Mouse (Mus musculus) T-helper 1 cell (primary cell): ENCODE data around the gene Rapgef1.

ENCODE experiments used
- in situ Hi-C: fragments of 300-600 bp; cut with MboI, MseI; formaldehyde crosslinking; loops from one replicate; pipeline ENCODE4 v1.15.1; 2025; ENCODE audit warnings: high pct_unique_total_duplicates

Rapgef1 gene

GRCm38 (mm10) chr2:29669711-29670110, 50.2 kb downstream of the Rapgef1 start:
- in situ Hi-C loops = loop anchor here (5.0 kb wide), 1 partner anchor 42 kb away; no protein-coding TSS in a partner anchor

- in situ Hi-C loops = no loop called here
Observed at GRCm38 (mm10) chr2:29670231-29670991, 50.9 kb downstream of the Rapgef1 start.

DNA sequence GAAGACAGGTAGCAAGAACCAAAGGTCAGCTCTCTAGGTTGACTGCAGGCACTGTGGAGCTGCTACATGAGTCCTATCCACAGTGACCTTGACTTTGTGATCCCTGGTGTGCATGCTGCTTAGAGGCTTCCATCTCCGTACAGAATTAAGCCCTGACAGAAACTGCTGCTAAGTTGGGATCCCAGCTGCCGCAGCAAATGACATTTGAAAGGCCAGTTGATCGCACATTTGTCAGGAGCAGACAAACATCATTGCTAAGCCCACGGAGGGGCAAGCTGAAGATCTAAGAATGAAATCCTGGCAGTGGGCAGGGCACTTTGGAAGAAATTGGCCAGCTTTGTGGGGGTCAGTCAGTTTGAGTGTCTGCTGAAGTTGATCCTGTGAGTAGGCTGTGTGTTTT, 51.9 kb downstream of the Rapgef1 start:
- in situ Hi-C loops = no loop called here

DNA sequence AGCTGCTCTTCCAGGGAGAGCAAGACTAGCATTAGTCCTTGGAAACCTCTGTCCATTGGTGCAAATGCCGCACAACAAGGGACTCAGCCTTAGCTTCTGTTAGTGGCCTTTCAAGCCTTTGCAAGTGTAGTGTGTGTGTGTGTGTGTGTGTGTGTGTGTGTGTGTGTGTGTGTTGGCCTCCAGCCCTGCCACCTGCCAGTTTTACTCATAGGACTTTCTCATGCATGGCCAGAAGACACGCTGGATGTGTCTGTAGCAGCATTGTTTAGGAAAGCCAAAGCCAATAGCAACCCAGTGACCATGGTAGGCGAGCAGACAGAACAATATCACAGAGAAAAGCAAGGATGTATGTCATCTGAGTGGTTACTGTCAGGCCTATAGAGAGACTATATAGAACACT, 52.3 kb downstream of the Rapgef1 start:
- in situ Hi-C loops = no loop called here

DNA sequence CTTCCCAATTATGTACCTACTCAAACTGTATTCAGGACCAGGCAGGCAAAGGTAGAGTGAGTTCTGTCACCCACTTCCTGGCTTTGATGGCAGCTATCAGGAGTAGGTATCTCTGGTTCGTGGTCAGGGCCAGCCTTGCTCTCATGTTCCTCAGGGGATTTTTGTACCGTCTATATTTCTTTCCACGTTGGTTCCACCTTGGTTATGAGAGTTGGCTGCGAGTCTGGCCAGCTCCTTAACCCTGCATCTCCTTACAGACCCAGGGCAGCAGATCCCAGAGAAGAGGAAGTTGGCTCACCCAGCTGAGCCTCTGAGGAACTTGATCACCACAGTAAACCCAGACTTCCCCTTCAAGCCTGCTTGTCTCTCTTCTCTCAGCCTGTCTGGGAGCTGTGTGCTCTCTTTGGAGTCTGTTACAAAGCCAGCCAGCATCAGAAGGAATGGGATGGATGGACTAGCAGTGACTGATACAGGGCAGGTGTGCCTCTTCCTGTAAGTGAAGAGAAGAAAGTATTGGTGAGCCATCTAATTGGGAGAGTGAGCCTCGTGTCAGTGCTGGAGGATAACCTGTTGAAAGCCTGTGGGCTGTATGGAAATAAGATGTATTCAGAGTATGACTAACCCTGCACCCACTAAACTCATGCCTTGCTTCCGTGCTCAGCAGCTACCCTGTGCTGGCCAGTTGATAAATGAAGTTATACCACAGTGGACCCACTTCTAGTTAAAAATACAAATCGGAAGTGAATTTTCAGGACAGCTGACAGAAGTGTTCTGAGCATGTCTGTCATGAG, 53.4 kb downstream of the Rapgef1 start:
- in situ Hi-C loops = no loop called here

- in situ Hi-C loops = no loop called here
Observed at GRCm38 (mm10) chr2:29674087-29674486, 54.6 kb downstream of the Rapgef1 start.

DNA sequence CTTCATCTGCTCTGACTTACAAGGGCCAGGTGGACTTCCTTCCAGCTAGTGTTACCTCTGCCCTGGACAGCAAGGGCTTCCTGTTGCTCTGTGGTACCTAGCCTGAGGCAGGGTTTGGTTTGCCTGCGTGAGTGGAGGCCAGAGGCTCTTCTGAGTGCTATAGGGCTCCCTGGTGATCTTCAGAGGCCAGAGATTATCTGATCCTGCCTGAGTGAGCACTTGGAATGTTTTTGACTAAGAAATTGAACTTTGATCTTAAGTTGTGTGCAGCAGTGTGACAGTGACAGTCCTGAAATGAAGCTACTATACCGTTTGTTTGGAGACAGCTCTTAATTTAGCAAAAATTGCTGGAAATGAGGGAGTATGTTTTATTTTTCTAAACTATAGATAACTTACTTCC, 55.0 kb downstream of the Rapgef1 start:
- in situ Hi-C loops = no loop called here

- in situ Hi-C loops = no loop called here
Observed at GRCm38 (mm10) chr2:29675846-29676245, 56.3 kb downstream of the Rapgef1 start.

DNA sequence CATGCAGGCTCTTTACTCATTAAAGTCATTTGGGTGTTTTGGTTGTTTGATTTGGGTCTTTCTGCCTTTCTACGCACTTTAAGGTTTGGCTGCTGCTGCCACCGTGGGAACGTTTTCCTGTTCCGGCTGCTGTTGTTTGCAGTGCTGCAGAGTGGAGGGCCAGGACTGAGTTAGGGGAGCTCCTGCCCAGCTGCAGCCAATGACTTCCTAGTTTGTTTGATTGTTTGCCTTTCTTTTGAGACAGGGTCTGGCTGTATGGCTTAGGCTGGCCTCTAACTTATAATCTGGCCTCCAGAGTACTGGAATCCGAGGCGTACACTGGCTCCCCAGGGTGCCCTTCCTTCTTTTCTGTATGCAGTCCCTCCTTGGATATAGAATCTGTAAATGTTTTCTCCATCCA, 57.0 kb downstream of the Rapgef1 start:
- in situ Hi-C loops = no loop called here

DNA sequence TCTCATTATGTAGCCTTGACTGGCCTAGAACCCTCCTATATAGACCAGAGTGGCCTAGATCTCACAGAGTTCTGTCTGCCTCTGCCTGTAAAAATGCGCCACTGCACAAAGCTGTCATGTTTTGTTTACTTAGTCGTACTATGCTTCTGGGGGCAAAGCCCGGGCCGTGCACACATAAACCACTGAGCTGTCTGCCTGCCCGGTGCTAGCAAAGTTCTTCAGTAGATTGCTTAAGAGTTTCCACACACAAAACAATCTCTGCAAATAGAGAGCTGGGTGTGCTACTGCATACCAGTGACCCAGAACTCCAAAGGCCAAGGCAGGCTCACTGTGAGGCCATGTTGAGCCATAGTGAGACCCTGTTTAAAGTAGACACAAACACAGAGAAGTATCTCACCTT, 58.3 kb downstream of the Rapgef1 start:
- in situ Hi-C loops = no loop called here

- in situ Hi-C loops = no loop called here
Observed at GRCm38 (mm10) chr2:29678524-29678923, 59.0 kb downstream of the Rapgef1 start.

- in situ Hi-C loops = no loop called here
Observed at GRCm38 (mm10) chr2:29679710-29680584, 60.4 kb downstream of the Rapgef1 start.

DNA sequence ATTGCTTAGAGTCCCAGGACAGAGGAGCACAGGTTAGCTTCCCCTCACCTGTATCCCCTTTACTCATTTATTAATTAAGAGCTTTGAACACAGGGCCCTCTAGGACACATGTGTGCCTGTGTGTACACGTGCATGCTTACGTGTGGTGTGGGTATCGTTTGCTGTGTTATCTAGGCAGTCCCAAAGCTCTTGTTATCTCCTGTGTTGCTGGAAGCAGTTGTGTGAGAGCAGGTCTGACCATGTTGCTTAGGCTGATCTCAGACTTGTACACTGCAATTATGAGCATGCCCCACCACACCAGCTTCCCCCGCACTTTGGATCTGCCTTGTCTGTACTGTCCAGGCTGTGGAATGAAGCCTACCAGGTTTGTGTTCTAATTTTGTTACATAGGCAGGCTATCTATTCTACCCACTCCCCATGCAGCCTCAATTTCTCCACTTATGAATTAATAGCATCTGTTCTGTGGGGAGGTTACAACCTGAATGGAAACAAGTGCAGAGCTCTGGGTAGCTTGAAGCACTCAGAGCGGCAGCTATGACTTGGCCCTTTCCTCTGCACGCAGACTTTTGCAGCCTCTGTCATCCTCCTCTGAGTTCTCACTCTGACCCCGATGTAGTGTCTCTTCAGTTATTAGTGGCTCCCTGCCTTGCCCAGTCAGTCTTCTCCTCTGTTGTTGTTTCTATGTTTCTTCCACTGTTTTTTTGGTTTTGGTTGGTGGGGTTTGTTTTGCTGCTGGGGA, 63.9 kb downstream of the Rapgef1 start:
- in situ Hi-C loops = no loop called here

- in situ Hi-C loops = no loop called here
Observed at GRCm38 (mm10) chr2:29684498-29684897, 65.0 kb downstream of the Rapgef1 start.

DNA sequence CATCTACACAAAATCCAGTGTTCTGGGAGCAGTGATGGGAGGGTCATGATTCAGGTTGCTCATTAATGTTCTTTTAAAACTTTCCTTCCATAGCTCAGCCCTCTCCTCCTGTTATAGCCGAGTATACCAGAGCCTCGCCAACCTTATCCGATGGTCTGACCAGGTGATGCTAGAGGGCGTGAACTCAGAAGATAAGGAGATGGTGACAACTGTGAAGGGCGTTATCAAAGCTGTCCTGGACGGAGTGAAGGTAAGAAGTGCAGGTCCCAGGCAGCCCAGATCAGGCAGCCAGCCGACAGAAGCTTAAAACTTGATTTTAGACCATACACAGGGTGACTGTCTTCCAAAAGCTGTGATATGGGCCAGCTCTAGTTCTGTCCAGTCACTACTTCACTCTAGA, 69.5 kb downstream of the Rapgef1 start:
- in situ Hi-C loops = no loop called here

GRCm38 (mm10) chr2:29689495-29689894, 70.0 kb downstream of the Rapgef1 start:
- in situ Hi-C loops = no loop called here

- in situ Hi-C loops = no loop called here
Observed at GRCm38 (mm10) chr2:29691068-29691467, 71.5 kb downstream of the Rapgef1 start.

GRCm38 (mm10) chr2:29691507-29691906, 72.0 kb downstream of the Rapgef1 start:
- in situ Hi-C loops = no loop called here

GRCm38 (mm10) chr2:29692192-29692591, 72.7 kb downstream of the Rapgef1 start:
- in situ Hi-C loops = no loop called here

DNA sequence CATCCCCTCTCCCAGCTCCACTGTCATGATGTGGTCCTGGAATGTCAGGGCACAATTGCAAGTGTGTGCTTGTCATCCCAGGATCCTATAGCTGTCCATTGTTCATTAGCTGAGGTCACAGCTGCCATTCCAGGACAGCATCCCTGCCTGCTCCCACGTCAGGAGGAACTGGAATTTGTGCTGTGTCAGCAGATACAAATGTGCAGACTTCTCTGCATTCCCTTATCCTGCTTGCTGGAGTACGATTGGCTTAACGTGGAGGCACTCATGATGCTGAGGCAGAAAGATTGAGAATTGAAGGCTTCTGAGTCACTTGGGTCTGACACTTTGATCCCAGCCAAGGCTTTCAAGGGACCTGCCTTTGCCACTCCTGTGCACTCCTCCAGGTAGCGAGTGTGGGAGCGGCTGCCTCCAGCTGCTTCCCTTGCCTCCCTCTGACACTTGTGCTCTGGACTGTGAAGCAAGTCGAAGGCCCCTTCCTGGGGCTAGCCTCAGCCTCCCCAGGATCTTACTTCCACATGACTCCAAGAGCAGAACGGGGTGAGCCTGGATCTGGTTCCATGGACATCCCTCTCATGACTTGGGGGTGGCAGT, 76.8 kb downstream of the Rapgef1 start:
- in situ Hi-C loops = no loop called here
